8 mouse cellular contexts compared by ENCODE assay signal in genomic region chr7:122101747-122102244, GRCm38 (mm10). TPM values are rescaled to one million over a fixed set of nuclear protein-coding genes. Genes with fewer than 3 reads are reported as not detected.
DNase-seq lines count a peak whose midpoint lies in the region; ATAC-seq lines count a peak whose summit lies in the region.

Ndufab1 (minus strand) TSS chr7:122101886.

- ATAC-seq in cerebellum, adult (ENCODE audit: insufficient number of reproducible peaks, low FRiP score, low TSS enrichment) = peak; percentile 92
- peak; percentile 100 for ATAC-seq in forebrain, embryonic 14.5 days
- peak; percentile 99 for ATAC-seq in neural tube, embryonic 15.5 days (ENCODE audit: low FRiP score)

- H3K27me3 ChIP-seq in forebrain, embryonic 14.5 days (replicated peaks; ENCODE audit: control insufficient read depth, insufficient read depth, low read length) = no peaks in the 10 kb centered on the region
- no peaks in the 10 kb centered on the region for H3K27me3 ChIP-seq in neural tube, embryonic 15.5 days (replicated peaks)

- intact Hi-C loops in heart, postnatal 14 days (cut with DNase I) = loop anchor here (1.0 kb wide), 1 partner anchor 31 kb away; the partner anchor contains the start of gene Palb2

- H3K4me1 ChIP-seq in forebrain, embryonic 14.5 days (ENCODE audit: control insufficient read depth, insufficient read depth, low read length) = peaks cover 6% of the 10 kb centered on the region
- H3K4me1 ChIP-seq in neural tube, embryonic 15.5 days = peaks cover 28% of the 10 kb centered on the region

- H3K9ac ChIP-seq in forebrain, embryonic 14.5 days (ENCODE audit: low read length) = peak within 1 kb of the TSS; percentile 77
- H3K9ac ChIP-seq in neural tube, embryonic 15.5 days (replicated peaks) = peak within 1 kb of the TSS; percentile 89

- H3K36me3 ChIP-seq in forebrain, embryonic 14.5 days (ENCODE audit: control insufficient read depth, insufficient read depth, low read length) = peaks cover 13% of the 10 kb centered on the region
- H3K36me3 ChIP-seq in neural tube, embryonic 15.5 days = peaks cover 17% of the 10 kb centered on the region

- peak within 1 kb of the TSS; percentile 61 for H3K4me2 ChIP-seq in forebrain, embryonic 14.5 days (ENCODE audit: low read length)
- H3K4me2 ChIP-seq in neural tube, embryonic 15.5 days = peak within 1 kb of the TSS; percentile 82

- H3K4me3 ChIP-seq in forebrain, embryonic 14.5 days (ENCODE audit: low read depth, low read length) = peak within 1 kb of the TSS; percentile 66
- peak within 1 kb of the TSS; percentile 69 for H3K4me3 ChIP-seq in neural tube, embryonic 15.5 days (replicated peaks)

- WGBS in forebrain, embryonic 14.5 days = 0% methylated on average over 36 of the region's 43 CpGs
- under 1% methylated on average over 38 of the region's 43 CpGs for WGBS in neural tube, embryonic 15.5 days

- no peaks in the 10 kb centered on the region for H3K9me3 ChIP-seq in forebrain, embryonic 14.5 days (replicated peaks; ENCODE audit: control insufficient read depth, low read length)
- H3K9me3 ChIP-seq in neural tube, embryonic 15.5 days (replicated peaks) = no peaks in the 10 kb centered on the region

- peak; percentile 89 for DNase-seq in ES-CJ7 (ENCODE audit: low read depth, low spot score)
- DNase-seq in forebrain, embryonic 14.5 days (ENCODE audit: low spot score) = peak; percentile 95
- peak; percentile 91 for DNase-seq in heart, postnatal 14 days
- peak; percentile 86 for DNase-seq in layer of hippocampus, adult 11-12 months (ENCODE audit: low spot score)
- peak; percentile 83 to 86 for DNase-seq in lung, adult 18-20 months
- peak; percentile 87 for DNase-seq in testis, postnatal 14 days (ENCODE audit: low spot score)

- 0 out of 2 replicates have a peak within 1 kb of the TSS, but pooled peaks have one; percentile 1 for H3K27ac ChIP-seq in forebrain, embryonic 14.5 days (ENCODE audit: low read depth, low read length)
- peak within 1 kb of the TSS; percentile 75 for H3K27ac ChIP-seq in neural tube, embryonic 15.5 days (replicated peaks)

RNA-seq across cellular contexts. Expression of gene Ndufab1, which starts in this region (rescaled TPM):
- polyA plus RNA-seq in forebrain, embryonic 14.5 days (2014; fragmentation: Nextera tagmentation; extraction: Ambion mirVana) = 510 and 563 TPM in 2 replicates
- 1,000 to 10,000 TPM; 1,455 to 1,530 TPM for total RNA-seq in heart, postnatal 14 days (2021)
- polyA plus RNA-seq in neural tube, embryonic 15.5 days (2015; fragmentation: Nextera tagmentation; extraction: Ambion mirVana) = 758 and 808 TPM in 2 replicates

Comparison
In these comparisons a context has a peak if more than half of its experiments do, and no peak if none do; other contexts are left out.
1. Peak in every context shown above with its lines: DNase-seq, ATAC-seq, H3K4me3 ChIP-seq and H3K27ac ChIP-seq.